Mouse (Mus musculus): ENCODE results near the gene Dync1i2.

The Dync1i2 gene

DNA sequence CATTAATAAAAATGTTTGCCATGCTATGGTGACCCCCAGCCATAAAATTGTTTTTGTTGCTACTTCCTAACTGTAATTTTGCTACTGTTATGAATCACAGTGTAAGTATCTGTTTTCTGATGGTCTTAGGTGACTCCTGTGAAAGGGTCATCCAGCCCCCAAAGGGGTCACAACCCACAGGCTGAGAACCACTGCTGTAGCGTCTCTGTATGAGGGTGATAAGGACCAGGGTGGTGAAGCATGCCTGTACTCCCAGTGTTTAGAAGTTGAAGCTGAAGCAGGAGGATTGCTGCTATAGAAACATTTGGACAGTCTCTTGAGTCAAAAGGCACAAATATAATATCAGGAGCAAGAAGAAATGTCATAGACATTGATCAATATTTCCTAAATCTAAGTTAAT, 57.8 kb downstream of the Dync1i2 start:
- no peak for DNase-seq (ENCODE audit: extremely low read depth, low read depth)

GRCm38 (mm10) chr2:71270085-71270484, 58.6 kb downstream of the Dync1i2 start:
- DNase-seq (ENCODE audit: extremely low read depth, low read depth), result peak; percentile 50

DNA sequence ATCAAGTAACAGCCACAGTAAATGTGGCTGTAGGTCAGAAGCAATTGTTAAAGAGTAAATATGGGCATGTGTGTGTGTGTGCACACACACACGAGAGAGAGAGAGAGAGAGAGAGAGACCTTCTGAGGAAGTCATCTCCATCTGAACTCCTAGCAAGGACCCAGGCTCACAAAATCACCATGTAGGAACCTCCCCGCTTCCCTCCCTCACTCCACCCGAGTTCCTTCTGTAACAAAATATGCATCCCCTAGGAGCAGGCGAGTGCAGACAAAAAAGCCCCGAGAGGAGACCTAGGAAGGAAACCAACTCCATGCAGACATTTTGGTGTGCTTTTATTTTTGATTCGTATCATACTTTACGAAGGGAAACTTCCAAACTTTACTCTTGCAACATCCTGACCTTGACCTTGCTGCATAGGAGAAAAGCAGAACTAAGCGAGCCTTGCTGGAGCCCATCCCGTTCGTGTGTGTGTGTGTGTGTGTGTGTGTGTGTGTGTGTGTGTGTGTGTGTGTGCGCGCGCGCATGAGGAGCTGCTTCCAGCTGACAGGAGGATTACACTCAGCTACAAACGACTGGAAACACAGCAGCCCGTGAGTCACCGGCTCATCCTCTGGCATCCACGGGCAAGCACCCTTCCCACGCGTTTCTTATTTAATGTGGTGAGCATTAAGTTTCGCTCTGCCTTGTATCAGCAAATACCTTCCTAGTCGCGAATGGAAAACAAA, 62.6 kb downstream of the Dync1i2 start:
- no peak for DNase-seq (ENCODE audit: extremely low read depth, low read depth)

- no peak for DNase-seq (ENCODE audit: extremely low read depth, low read depth)
These were observed 64.2 kb downstream of the Dync1i2 start for GRCm38 (mm10) chr2:71275734-71276133.

- no peak for DNase-seq (ENCODE audit: extremely low read depth, low read depth)
These were observed 67.6 kb downstream of the Dync1i2 start for GRCm38 (mm10) chr2:71278791-71279775.

GRCm38 (mm10) chr2:71281981-71282380, 70.5 kb downstream of the Dync1i2 start:
- no peak for DNase-seq (ENCODE audit: extremely low read depth, low read depth)

DNA sequence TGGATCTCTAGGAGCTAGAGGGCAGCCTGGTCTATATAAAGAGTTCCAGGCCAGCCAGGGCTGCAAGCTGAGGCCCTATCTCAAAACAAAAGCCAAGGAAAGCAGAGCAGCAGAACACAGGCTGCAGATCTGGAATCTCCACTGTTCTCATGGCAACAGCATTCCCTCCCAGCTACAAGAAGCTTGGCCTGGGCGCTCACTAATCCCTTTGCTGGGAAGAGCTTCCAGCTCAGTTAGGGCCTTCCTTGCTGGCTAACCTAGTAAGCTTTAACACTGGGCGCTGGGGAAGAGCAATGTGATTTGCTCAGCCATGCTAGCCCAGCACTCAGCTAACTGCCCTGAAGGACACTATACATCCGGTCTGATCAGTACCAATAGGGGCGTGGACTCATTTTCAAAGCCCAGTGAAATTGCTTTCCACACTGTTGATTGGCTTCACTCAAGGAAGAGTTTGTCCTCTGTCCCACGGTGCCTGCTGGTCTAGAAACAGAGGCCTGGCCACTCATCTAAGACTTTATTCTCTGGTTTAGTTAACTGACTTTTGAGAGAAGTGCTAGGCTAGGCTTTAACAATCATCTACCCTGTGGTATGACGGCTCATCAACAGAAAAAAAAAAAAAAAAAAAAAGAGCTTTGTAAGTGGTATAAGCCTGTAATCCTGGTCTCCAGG, 78.7 kb downstream of the Dync1i2 start:
- DNase-seq (ENCODE audit: extremely low read depth, low read depth), result no peak

- DNase-seq (ENCODE audit: extremely low read depth, low read depth), result no peak
These were observed 80.1 kb downstream of the Dync1i2 start for GRCm38 (mm10) chr2:71291566-71291965.

DNA sequence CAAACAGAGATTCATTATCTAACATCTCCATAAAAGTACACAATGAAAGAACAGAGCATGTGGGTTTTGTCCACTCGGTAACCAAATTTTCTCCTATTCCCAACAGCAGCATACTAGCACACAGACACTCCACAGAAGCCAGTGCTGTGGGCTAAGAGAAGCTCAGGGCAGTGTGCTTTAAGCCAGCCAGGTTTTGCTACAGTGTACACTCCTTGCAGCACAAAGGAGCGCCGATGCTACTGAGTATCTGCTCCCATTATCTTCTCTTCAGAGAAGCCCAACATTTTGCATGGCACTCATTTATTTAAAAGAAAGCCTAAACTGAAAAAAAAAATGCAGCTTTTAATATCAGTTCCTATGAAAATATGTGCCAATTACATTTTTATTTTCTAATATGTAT, 82.5 kb downstream of the Dync1i2 start:
- DNase-seq (ENCODE audit: extremely low read depth, low read depth), result no peak

DNA sequence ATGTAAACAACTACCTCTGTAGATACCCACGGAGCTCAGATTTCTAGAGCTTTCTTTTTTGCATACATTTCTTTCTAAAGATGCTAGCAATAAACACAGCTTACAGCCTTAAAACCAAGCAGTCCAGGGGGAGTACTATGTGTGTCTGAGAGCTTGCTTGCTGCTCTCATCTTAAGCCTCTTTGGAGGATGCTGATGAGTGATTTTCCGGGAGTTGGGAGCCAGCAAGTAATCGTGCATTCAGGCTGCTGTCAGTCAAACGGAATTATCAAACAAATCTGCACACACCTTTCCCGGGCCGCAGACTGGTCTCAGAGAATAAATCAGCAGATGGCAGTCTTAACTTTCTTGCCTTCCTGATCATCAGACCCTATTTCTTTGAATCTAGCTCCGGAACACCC, 83.0 kb downstream of the Dync1i2 start:
- no peak for DNase-seq (ENCODE audit: extremely low read depth, low read depth)

DNA sequence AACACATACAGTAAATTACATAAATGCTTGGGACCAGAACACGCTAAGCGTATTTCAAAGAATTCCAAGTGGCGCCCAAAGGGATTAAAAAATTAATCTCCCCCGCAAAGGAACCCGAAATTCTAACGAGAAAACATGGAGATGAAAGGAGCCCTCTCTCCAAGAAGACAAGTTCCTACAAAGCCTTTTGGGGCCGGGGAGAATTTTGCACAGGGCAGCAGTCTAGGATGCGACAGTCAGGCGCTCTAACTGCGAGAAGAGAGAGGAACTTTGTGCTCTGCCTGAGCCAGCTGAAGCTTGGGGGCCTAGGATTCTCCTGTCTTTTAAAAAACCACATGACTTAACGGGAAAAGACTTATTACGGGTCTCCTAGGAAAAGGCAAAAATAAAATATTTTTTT, 84.3 kb downstream of the Dync1i2 start:
- no peak for DNase-seq (ENCODE audit: extremely low read depth, low read depth)

GRCm38 (mm10) chr2:71297501-71297900, 86.0 kb downstream of the Dync1i2 start:
- DNase-seq (ENCODE audit: extremely low read depth, low read depth), result no peak

GRCm38 (mm10) chr2:71298729-71299128, 87.2 kb downstream of the Dync1i2 start:
- no peak for DNase-seq (ENCODE audit: extremely low read depth, low read depth)

GRCm38 (mm10) chr2:71302156-71302663, 90.7 kb downstream of the Dync1i2 start:
- DNase-seq (ENCODE audit: extremely low read depth, low read depth), result no peak

DNA sequence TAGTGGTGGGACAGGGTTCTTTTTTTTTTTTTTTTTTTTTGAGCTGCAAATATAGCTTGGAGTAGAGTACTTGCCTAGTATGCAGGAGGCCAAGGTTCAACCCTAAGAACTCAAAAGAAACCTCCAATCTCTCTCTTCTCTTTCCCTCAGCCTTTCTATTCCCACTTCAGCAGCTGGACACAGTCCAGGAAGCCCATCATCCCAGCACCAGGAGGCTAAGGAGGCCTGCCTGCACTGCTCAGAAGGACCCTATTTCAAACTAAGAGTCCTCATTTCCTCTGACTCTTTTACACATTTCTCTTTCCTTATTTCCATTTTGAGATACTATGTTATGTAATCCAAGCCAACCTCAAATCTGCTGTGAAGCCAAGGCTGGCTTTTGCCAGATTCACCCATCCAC, 91.7 kb downstream of the Dync1i2 start:
- no peak for DNase-seq (ENCODE audit: extremely low read depth, low read depth)

DNA sequence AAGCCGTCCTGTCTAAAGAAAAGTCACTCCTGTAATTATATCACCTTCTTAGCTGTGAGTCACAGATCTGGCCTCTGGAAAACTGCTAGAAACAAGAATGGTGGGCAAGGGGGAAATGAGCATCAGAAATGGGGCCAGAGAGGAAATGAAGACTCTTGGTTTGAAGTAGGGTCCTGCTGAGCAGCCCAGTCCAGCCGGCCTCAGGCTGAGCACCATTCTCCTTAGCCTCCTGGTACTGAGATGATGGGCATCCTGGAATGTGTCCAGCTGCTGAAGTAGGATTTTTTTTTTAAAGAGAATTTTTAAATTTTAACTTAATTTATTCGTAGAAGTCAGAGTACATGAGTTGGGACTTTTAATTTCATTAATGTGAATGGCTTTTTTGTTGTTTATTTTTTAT, 93.3 kb downstream of the Dync1i2 start:
- DNase-seq (ENCODE audit: extremely low read depth, low read depth), result no peak

DNA sequence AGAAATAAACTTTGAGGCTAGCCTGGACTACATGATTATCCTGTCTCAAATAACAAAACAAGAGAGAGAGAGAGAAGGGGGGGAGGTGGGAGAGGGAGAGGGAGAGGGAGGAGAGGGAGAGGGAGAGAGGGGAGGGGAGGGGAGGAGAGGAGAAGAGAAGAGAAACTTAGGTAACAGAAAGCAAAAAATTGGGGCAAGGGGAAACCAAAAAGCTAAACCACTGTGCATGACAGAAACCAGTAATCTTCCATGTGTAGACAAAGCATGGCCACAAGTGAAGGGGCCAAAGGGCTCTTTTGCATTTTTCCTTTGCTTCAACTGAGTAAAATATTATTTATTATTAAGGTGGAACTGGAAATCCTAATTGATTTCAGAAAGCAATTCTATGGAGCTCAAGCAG, 94.9 kb downstream of the Dync1i2 start:
- DNase-seq (ENCODE audit: extremely low read depth, low read depth), result no peak

- no peak for DNase-seq (ENCODE audit: extremely low read depth, low read depth)
These were observed 98.2 kb downstream of the Dync1i2 start for GRCm38 (mm10) chr2:71309726-71310125.

- DNase-seq (ENCODE audit: extremely low read depth, low read depth), result no peak
These were observed 100.6 kb downstream of the Dync1i2 start for GRCm38 (mm10) chr2:71312067-71312466.
